Mouse (Mus musculus): Measurements from ENCODE around the gene Sptan1.

Gene Sptan1

DNA sequence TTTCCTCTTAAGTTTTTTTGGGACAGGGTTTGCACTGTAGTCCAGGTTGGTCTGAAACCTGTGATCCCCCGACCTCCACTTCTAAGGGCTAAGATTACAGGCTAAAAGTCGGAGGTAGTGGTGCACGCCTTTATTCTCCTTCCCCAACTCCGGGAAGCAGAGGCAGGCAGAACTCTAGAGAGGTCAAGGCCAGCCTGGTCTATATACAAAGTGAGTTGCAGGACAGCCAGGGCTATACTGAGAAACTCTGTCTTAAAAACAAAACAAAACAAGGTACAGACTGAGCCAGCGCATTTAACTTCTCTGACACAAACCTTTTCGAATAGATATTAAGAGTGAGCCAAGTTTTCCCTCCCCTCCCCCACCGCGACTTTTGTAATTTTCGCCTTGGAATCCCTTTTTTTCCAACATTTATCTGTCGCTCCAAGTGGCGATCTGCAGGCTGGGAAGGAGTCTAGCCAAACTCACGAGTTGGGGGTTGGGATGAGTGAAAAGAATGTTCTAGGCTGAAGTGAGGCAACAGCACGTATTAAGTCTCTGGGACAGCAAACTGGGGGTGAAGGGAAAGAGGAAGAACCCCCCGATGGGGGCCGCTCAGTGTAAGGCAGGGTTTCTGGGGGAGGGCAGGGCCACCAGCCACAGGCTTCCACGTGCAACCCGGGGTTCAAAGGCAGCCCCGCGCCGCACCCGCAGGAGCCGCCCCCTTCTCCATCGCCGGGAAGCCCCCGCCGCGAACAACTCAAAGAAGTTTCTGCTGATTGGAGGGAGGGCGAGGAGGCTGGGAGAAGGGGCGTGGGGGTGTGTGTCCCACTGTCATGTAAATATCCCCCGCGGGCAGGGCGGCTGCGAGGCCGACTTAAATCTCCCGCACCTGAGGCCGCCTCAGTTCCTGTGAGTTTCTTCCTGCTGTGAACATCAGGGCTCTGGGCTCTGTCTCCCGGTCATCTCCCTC, 96.1 kb downstream of the Sptan1 start:
- no peak for DNase-seq (ENCODE audit: low spot score)

DNA sequence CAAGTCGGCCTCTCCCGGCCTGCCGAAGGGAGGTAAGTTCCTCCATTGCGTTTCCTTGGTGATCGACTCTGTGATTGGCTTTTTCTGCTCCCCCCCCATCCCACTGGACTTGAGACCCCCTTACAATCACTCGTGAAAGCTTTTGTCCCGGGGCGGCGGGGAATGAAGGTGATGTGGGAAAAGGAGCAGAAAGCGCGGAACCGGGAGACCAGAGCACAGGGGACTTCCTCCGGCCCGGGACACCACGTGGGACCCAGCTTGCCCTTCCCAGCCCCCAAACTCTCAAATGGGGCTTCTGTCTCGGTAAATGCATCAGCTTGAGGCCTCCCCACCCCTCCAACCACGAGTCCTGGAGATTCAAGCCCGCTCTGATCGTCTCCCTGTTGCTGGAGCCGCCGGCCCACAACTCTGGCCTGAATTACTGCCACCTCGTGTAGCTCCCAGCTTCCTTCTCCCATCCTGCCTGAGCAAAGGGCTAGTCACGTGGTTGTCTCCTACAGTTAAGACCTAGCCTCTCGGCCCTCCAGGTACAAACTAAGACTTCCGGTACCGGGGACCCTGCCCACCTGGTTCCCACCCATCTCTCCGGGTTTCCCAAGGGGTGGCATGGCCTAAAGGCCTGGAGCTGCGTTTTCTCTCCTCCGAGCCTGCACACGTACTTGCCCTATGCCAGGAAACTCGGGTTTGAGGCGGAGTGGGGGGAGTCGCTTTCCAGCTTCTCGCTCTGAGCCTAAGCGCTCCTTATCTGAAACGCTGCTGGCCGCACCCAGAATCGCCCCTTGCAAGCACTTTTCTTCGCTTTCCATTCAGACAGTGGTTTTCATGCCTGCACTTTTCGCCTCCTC, 97.1 kb downstream of the Sptan1 start:
- DNase-seq (ENCODE audit: low spot score), result no peak

DNA sequence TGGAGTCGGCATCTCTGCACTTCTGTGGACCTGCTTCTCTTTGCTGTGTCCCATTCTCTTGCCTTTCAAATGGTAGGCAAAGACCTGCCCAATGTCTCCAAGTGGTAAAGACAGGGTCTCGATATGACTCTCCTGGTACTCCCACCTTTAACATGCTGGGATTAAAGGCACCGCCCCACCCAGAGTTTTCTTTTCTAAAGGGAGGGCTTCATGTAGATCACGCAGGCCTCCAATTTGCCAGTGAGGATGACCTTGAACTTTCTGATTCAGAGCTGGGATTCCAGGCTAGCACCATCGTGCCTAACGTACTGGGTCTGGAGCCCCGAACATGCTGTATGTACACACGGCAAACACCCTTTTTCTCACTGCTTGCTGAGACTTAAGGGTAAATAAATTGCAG, 97.9 kb downstream of the Sptan1 start:
- DNase-seq (ENCODE audit: low spot score), result no peak

DNA sequence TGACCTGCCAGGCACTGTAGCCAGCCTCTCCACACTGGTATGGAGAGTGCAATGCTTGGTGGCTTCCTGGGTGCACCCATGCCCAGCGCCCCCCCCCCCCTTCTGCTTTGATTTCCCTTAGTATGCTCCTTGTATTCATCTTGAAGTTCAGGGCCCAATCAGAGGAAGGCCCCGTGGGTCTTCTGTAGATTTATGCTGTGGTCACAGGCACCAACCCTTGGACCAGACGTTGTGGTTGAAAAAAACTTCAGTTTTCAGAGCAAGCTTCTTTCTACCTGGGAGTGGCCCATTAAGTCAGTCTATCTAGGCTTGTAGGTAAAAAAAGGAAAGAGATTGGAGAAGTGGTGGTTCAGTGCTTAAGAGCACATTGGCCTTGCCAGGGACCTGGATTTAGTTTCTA, 98.4 kb downstream of the Sptan1 start:
- DNase-seq (ENCODE audit: low spot score), result no peak

DNA sequence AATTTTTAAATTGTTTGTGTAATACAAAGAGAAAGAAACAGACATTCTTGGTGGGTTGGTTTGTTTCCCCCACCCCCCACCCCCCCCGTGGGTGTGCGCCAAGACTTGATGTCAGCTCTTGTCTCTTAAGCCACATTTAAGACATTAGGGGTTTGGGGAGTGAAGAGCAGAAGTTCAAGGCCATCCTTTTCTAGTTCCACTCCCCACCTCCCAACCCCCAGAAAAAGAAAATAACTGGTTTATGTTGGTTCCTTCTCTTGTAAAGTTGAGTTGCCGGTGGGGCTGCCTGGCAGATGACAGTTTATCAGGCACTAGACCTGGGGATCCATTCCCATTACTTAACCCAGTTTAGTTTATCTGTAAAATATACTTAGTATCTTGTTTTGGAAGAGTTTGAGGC, 98.9 kb downstream of the Sptan1 start:
- no peak for DNase-seq (ENCODE audit: low spot score)

DNA sequence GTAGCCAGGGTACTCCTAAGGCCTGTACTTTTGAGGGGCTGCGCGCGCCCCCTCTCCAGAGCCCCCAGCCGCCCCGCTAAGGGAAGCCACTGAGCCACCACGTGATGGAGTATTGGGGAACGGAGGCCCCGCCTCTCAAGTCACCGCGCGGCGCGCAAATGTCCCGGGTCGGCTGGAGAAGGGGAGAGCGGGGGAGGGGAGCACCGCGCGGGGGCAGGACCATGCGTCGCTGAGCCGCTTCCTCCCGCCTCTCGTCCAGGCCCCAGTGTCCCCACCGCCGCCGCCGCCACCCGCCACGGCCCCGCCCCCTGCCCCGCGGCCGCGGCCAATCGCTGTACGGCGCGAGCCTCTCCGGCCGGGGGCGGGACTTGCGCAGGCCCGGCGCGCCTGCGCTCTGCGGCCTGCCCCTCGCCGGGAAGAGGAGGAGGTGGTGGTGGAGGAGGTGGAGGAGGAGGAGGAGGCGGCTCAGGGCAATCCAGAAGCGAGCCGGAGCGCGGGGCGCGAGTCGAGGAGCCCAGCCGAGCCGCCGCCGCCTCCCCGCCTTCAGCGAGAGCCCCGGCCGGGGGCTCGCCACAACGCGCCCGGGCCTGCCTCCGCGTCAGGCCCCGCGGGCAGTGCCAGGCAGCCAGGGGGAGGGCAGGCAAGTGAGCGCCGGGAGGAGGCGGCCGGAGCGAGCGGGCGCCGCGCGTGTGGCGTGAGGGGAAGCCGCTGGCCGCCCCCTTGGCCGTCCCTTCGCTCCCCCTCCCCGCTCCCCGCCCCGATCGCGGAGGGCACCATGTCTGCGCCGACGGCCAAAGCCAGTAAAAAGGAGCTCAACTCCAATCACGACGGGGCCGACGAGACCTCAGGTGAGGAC, 100.9 kb downstream of the Sptan1 start:
- DNase-seq (ENCODE audit: low spot score), result peak; percentile 49

DNA sequence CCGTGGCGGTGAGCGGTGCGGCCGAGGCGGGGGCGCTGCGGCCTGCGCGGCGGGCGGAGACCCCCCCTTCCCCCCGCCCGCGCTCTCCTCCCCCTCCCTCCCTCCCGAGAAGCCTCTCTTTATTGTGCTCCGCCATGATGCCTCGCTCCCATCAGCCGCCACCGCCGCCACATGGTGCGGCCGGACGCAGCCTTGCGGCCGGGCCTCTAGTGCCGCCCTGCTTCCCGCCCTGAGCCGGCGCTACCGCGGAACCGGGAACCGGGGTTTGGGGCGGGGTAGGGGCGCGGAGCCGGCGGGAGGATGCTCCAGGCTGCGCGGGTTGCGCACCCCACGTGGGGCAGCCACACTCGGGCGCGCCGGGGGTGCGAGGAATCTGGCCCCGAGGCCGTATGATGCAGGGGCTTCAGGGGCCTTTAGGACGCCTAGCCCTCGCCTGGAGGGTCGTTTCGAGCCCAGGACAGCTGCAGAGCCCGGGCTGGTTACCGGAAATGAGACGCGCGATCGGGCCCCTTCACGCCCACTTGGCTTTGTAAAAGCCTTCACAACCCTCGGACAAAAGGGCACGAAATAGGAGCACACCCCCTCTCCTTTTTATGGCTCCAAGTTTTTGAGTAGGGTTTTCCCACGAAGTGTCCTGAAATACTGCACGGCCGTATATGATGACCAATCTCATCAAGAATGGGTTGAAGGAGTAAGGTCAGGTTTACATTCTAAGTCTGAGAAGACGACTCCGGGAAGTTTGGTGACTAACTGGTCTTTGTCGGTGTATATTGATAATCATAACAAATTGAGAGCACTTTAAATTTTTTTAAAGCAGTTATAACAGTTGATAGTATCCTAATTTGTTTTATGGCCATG, 101.9 kb downstream of the Sptan1 start:
- no peak for DNase-seq (ENCODE audit: low spot score)

DNA sequence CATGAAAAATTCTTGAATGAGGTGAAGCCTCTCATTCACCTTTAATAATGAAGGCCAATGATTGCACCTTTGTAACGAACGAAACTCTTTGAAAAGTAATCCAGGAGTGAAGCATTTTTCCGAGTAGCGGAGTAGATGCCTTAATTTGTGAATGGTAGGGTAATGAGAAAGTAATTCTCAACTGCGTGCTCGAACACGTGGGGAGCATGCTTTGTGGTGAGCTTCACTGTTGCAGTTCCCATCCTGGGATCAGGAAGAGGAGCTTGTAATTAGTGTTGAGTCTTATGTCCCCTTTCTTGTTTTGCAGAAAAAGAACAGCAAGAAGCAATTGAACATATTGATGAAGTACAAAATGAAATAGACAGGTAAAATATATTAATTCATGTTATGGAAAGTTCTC, 102.6 kb downstream of the Sptan1 start:
- DNase-seq (ENCODE audit: low spot score), result no peak

DNA sequence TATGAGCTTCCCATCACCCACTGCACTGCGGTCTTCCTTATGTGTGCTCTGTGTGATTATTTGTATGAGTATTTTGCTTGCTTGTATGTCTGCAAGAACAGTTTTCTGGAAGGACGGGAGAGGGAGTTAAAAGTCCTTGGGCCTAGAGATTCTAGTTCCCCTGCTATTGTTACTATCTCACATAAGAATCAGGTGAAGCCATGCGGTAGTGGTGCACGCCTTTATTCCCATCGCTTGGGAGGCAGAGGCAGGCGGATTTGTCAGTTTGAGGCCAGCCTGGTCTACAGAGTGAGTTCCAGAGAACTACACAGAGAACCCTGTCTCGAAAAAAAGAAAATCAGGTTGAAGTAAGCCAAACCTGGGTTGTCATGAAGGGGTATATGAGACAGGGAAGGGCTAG, 107.5 kb downstream of the Sptan1 start:
- no peak for DNase-seq (ENCODE audit: low spot score)

DNA sequence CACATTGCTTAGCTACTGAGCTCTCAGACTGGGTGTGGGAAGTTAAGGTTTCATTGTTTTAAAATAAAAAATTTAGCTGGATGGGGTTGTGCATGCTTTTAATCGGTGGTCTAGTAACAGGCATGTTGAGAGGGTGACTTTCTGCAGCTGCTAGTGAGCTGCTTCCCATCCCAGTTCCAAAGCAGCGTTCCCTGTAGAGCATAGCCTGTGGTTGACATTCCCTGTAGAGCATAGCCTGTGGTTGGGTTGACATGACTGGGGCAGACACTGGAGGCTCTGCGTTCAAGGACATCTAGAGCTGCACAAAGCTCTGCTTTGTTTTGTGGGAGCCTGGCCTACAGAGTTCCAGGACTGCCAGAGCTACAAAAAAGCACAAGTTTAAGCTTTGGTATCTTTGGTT, 107.9 kb downstream of the Sptan1 start:
- DNase-seq (ENCODE audit: low spot score), result no peak

DNA sequence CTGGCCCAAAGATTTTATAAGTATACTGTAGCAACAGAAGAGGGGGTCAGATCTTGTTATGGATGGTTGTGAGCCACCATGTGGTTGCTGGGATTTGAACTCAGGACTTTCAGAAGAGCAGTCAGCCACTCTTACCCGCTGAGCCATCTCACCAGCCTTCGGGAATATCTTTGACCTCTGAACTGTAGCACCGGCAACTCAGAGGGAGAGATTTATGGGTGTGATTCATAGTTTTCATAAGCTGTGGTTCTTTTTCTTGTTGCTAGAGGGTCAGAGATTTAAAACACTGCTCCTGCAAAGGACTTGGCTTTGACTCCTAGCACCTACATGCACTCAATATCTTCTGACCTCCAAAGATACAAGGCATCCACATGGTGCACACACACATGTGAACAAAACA, 110.3 kb downstream of the Sptan1 start:
- no peak for DNase-seq (ENCODE audit: low spot score)

DNA sequence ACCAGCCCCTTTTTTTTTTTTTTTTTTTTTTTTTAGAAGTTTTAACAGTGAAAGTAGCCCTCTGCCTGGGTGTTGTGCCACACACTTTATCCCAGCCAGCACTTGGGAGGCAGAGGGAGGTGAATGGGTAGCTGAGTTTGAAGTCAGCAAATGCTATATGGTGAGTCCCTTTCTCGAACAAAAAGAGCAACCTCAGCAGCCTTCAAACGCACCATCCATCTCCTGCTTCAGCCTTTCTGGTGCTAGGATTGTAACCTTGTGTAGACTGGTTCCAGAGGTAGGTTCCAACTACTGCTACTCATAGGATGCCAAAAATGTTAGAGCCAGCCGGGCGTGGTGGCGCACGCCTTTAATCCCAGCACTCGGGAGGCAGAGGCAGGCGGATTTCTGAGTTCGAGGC, 111.1 kb downstream of the Sptan1 start:
- DNase-seq (ENCODE audit: low spot score), result no peak

DNA sequence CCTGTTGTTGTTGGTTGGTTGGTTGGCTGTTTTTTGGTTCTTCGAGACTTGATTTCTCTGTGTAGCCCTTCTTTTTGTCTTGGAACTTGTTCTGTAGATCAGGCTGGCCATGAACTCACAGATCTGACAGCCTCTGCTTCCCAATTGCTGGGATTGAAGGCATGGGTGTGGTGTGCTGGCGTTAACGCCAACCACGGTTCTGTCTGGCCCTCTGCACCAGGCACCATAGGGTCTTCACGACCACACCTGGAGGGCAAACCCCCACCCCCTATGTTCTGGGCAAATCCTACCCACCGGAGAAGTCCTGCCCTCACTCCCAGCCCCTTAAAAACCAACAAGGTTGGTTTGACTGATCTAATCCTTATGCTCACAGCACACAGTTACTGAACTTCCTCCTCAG, 111.6 kb downstream of the Sptan1 start:
- no peak for DNase-seq (ENCODE audit: low spot score)

DNA sequence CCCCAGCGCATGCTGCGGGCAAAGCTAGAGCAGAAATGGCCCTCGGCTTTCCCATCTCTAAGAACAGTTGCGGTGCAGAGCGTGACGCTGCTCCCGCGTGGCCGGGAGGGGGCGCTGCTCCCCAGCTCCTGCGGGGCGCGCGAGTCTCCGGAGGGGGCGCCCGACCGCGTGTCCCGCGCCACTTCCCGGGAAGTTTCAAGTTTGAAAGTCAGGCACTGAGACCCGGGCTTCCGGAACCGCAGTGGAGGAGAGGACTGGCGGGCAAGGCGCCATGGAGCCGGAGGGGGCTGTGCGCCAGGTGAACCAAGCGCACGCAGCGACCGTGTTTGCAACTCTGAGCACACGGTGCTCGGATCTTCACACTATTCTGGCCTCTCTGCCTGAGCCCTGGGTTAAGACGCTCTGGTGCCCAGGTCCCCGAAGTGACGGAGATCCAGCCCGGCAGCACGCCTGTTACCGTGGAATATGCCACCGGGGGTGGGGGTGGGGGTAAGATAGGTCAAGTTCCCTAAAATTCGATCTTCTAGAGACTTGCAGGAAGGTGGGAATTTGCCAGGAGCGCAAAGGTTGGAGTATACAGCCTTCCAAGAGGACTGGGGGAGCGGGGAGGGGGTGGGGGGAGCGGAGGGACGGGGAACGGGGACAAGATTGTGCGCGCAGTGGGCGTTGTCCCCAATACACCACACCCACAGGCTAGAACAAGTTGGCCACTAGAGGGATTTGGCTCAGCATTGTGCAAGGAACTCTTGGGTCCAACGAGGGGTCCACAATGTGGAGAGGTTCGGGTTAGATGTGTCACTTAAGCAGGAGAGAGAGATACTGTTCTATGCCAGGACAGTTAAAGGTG, 112.4 kb downstream of the Sptan1 start, which contains the start of gene Pkn3:
Gene Pkn3, plus strand, starts transcription at position 183 of the 847 bp plus-strand sequence.
- DNase-seq (ENCODE audit: low spot score), result no peak

DNA sequence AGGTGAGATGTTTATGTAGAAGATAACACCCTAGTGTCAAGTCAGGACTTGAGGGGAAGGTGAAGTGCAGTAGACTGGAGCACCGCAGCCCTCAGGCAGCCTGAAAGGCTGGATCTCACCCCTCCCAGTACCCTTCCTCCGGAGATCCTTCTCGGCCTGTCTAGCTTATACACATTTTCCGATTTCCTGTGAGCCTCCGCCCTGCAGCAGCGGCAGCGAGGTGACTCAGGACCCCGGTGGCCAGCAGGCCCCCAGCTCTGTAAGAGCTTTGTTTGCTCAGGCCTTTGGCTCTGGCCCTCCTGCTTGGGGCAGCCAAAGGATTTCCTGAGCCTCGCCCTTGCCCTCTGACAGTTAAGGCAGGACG, 113.0 kb downstream of the Sptan1 start:
- no peak for DNase-seq (ENCODE audit: low spot score)

DNA sequence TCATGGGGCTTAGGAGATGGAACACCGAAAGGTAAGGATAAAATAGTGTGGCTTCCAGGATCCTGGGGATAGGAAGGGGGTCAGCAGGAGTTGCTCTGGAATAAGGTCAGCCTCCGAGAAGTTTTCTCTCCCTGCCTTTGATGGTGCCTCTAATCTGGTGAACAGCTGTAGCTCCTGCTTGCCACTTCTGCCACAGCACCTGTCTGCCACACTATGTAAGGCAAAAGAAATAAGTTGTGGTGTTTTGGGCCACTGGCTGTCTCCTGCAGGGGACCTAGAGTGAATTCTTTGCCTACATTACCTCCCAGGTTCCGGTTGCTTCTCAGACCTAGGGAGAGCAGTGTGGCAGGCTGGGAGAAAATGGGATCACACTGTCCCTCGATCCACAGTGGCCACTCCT, 113.4 kb downstream of the Sptan1 start:
- no peak for DNase-seq (ENCODE audit: low spot score)

DNA sequence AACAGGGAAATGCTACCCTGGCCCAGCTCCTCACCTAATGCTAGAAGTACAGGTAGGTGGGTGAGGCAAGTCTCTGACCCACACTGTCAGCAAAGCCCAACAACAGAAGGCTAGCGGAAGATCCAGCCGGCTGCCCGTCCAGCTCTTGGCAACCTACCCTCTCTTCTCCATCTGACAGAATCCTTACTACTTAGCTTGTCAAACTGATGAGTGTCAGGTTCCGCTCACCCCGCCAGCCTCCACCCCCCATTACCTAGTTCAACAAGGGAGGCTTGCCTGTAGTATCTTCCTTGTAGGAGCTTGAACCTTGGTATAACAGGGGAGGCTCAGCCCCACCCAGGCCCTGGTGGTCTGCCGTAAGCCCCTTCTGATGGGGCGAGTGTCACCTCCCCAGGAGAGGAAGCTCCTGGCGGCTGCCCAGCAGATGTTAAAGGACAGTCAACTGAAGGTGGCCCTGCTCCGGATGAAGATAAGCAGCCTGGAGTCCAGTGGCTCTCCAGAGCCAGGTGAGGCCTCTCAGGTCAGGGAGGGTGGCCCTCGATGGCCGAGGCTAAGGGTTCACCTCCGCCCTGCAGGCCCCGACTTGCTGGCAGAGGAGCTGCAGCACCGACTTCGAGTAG, 114.9 kb downstream of the Sptan1 start:
- DNase-seq (ENCODE audit: low spot score), result no peak

Measured in layer of hippocampus, adult 9-10 months (tissue).